Mouse (Mus musculus) intestine, embryonic 14.5 days (tissue): ENCODE measurements around the gene Gsx2. TPM values are rescaled to one million over a fixed set of nuclear protein-coding genes. Genes with fewer than 3 reads are reported as not detected.

Experiments used
- ATAC-seq: fragments of 200-750 bp; cut with Nextera tagmentation; replicated peaks from 2 replicates; pipeline ENCODE4 v1.8.0; 2017; ENCODE audit warnings: low read depth, moderate number of reproducible peaks, moderate TSS enrichment, moderate library complexity; ENCODE audit not compliant: low FRiP score, low TSS enrichment
- DNase-seq: peaks from one replicate; pipeline ENCODE4 v3.0.0-alpha.2; 2018; ENCODE audit warnings: low spot score
- H3K27ac ChIP-seq: fragments of 300-500 bp; sonication (generic); 2 replicates; pipeline ENCODE4 v1.5.1; 2014; ENCODE audit warnings: low read depth, mild to moderate bottlenecking, control low read depth
- H3K27me3 ChIP-seq: fragments of 300-500 bp; sonication (generic); replicated peaks from 2 replicates; pipeline ENCODE4 v1.6.1; 2014; ENCODE audit warnings: low read length, control low read depth; ENCODE audit not compliant: control insufficient read depth, insufficient read depth
- H3K36me3 ChIP-seq: fragments of 300-500 bp; sonication (generic); 2 replicates; pipeline ENCODE4 v1.6.1; 2014; ENCODE audit warnings: low read length, control low read depth; ENCODE audit not compliant: control insufficient read depth, insufficient read depth
- H3K4me1 ChIP-seq: fragments of 300-500 bp; sonication (generic); replicated peaks from 2 replicates; pipeline ENCODE4 v1.6.1; 2014; ENCODE audit warnings: low read length, control low read depth, mixed read lengths; ENCODE audit not compliant: control insufficient read depth, insufficient read depth
- H3K4me2 ChIP-seq: fragments of 300-500 bp; sonication (generic); 2 replicates; pipeline ENCODE4 v1.6.1; 2014; ENCODE audit warnings: low read length
- H3K4me3 ChIP-seq: fragments of 300-500 bp; sonication (generic); 2 replicates; pipeline ENCODE4 v1.5.1; 2014; ENCODE audit warnings: low read depth, low read length, control low read depth, mixed read lengths
- H3K9ac ChIP-seq: fragments of 300-500 bp; sonication (generic); 2 replicates; pipeline ENCODE4 v1.6.1; 2014; ENCODE audit warnings: mild to moderate bottlenecking, low read length
- H3K9me3 ChIP-seq: fragments of 300-500 bp; sonication (generic); 2 replicates; pipeline ENCODE4 v1.6.1; 2016; ENCODE audit warnings: low read length, control low read depth; ENCODE audit not compliant: control insufficient read depth
- WGBS: fragments of 180-500 bp; shearing (Covaris S2); extraction: QIAGEN DNeasy Blood & Tissue Kit; methylation state at CpG from one replicate; pipeline ENCODE4 v1.1.7; 2014; 5-methylcytosine and 5-hydroxymethylcytosine counted together
- polyA plus RNA-seq: library from polyadenylated mRNA; unstranded; fragments of >200 nt; fragmentation: Nextera tagmentation; extraction: Ambion mirVana; gene quantifications from 2 replicates; pipeline ENCODE4 v1.2.1, GENCODE M21; 2014

Gene Gsx2
- polyA plus RNA-seq, 1 experiment from 2014 or later: not detected

GRCm38 (mm10) chr5:75111781-75112180, 36.4 kb downstream of the Gsx2 start:
- ATAC-seq: no peak
- Histone ChIP-seq H3K27me3 (no peaks in the 10 kb centered on the region), H3K4me1 (0 out of 2 replicates have a peak, but pooled peaks cover 2% of the 10 kb centered on the region), H3K9me3 (0 out of 2 replicates have a peak, but pooled peaks cover 3% of the 10 kb centered on the region), H3K9ac (no peak overlapping the region), H3K36me3 (no peaks in the 10 kb centered on the region), H3K4me3 (no peak overlapping the region), H3K4me2 (no peak overlapping the region), H3K27ac (no peak overlapping the region)
- WGBS: 65% methylated on average over 5 of the region's 5 CpGs
- no peak for DNase-seq

- H3K27ac ChIP-seq: no peak overlapping the region
- no peaks in the 10 kb centered on the region for H3K36me3 ChIP-seq
- H3K9me3 ChIP-seq: no peaks in the 10 kb centered on the region
- H3K9ac ChIP-seq: no peak overlapping the region
- no peak overlapping the region for H3K4me3 ChIP-seq
- no peak for ATAC-seq
- no peaks in the 10 kb centered on the region for H3K4me1 ChIP-seq
- no peak for DNase-seq
- WGBS: 61% methylated on average over 7 of the region's 7 CpGs
- H3K4me2 ChIP-seq: no peak overlapping the region
- no peaks in the 10 kb centered on the region for H3K27me3 ChIP-seq
Measured at GRCm38 (mm10) chr5:75118840-75119239, 43.4 kb downstream of the Gsx2 start.

GRCm38 (mm10) chr5:75121646-75122045, 46.2 kb downstream of the Gsx2 start:
- no peak overlapping the region for H3K4me2 ChIP-seq
- WGBS: 48% methylated on average over 5 of the region's 5 CpGs
- no peaks in the 10 kb centered on the region for H3K36me3 ChIP-seq
- H3K9me3 ChIP-seq: no peaks in the 10 kb centered on the region
- no peaks in the 10 kb centered on the region for H3K4me1 ChIP-seq
- H3K9ac ChIP-seq: no peak overlapping the region
- no peaks in the 10 kb centered on the region for H3K27me3 ChIP-seq
- no peak for ATAC-seq
- no peak overlapping the region for H3K4me3 ChIP-seq
- no peak overlapping the region for H3K27ac ChIP-seq
- DNase-seq: no peak

Other genes starting within 250 kb of the Gsx2 start
- 39.2 and 42.2 TPM in 2 replicates for gene Chic2, start 30.8 kb upstream of the Gsx2 start, polyA plus RNA-seq
- gene Pdgfra, start 76.7 kb downstream of the Gsx2 start, polyA plus RNA-seq: 50.9 and 62.3 TPM in 2 replicates